Mouse (Mus musculus): ENCODE results near the gene Zdhhc18. TPM values are rescaled to one million over a fixed set of nuclear protein-coding genes. Genes with fewer than 3 reads are reported as not detected.
"Not testable (repeated sequence)": the region's sequence is repeated elsewhere in the genome, so short reads cannot be mapped to it uniquely, and the experiment has no call there.

Gene Zdhhc18
- total RNA-seq, 2 experiments from 2014 or later: 18.2 to 26.4 TPM

- no peak for DNase-seq
- intact Hi-C loops (cut with DNase I; ENCODE audit: low total_unique reads): loop anchor here (2.0 to 5.0 kb wide), 4 partner anchors 83 to 165 kb away; no protein-coding TSS in a partner anchor
Observed at GRCm38 (mm10) chr4:133669652-133670210, 19.8 kb upstream of the Zdhhc18 start.

- peak; percentile 75 for DNase-seq
- intact Hi-C loops (cut with DNase I; ENCODE audit: low total_unique reads): loop anchor here (2.0 kb wide), 1 partner anchor 166 kb away; no protein-coding TSS in a partner anchor
Observed at GRCm38 (mm10) chr4:133668537-133668936, 18.6 kb upstream of the Zdhhc18 start.

DNA sequence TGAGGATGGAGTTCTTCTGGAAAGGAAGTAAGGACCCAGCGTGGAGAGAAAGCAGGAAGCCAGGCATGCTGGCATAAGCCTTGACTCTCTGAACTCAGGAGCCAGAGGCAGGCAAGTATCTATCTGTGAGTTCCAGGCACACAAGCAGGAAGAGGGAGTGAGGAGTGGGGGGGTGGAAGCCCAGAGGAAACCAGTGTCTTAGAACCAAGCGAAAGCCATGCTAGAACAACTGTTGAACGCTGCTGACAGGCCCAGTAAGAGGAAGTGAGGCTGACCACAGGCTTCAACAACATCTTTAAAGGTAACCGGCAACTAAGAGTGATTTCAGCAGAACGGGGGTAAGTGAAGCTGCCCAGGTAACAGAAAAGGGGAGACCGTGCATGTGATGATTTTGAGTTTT is 16.2 kb upstream of the Zdhhc18 start:
- no peak for DNase-seq
- intact Hi-C loops (cut with DNase I; ENCODE audit: low total_unique reads): no loop called here

- peak; percentile 45 for DNase-seq
- intact Hi-C loops (cut with DNase I; ENCODE audit: low total_unique reads): no loop called here
Observed at GRCm38 (mm10) chr4:133665118-133665517, 15.2 kb upstream of the Zdhhc18 start.

- no peak for DNase-seq
- intact Hi-C loops (cut with DNase I; ENCODE audit: low total_unique reads): no loop called here
Observed at GRCm38 (mm10) chr4:133662945-133663344, 13.0 kb upstream of the Zdhhc18 start.

- intact Hi-C loops (cut with DNase I; ENCODE audit: low total_unique reads): no loop called here
Observed at GRCm38 (mm10) chr4:133662421-133662820, 12.5 kb upstream of the Zdhhc18 start.

GRCm38 (mm10) chr4:133660193-133661155 is 10.5 kb upstream of the Zdhhc18 start:
- peak; percentile 88 for DNase-seq
- intact Hi-C loops (cut with DNase I; ENCODE audit: low total_unique reads): no loop called here

More at GRCm38 (mm10) chr4:133662421-133662820, 12.5 kb upstream of the Zdhhc18 start:
- no peak for DNase-seq

GRCm38 (mm10) chr4:133659497-133660192 is 9.7 kb upstream of the Zdhhc18 start:
- intact Hi-C loops (cut with DNase I; ENCODE audit: low total_unique reads): no loop called here

DNA sequence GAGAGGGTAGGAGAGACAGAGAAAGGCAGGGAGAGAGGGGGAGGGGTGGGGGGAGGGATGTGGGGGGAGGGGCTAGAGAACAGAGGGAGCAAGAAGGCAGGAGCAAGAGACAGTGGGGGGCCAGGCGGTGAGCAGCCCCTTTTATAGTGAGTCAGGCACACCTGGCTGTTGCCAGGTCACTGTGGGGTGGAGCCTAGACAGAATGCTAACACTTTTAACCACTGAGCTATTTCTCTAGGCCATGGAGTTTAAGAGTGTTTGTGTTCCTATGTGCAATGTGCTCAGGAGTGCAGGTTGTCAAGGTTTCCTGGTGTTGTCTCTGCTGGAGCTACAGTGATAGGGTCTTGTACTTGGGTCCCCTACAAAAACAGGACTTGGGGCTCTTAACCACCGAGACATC is 8.8 kb upstream of the Zdhhc18 start:
- no peak for DNase-seq
- intact Hi-C loops (cut with DNase I; ENCODE audit: low total_unique reads): no loop called here

More at GRCm38 (mm10) chr4:133659497-133660192, 9.7 kb upstream of the Zdhhc18 start:
- DNase-seq: peak; percentile 69

DNA sequence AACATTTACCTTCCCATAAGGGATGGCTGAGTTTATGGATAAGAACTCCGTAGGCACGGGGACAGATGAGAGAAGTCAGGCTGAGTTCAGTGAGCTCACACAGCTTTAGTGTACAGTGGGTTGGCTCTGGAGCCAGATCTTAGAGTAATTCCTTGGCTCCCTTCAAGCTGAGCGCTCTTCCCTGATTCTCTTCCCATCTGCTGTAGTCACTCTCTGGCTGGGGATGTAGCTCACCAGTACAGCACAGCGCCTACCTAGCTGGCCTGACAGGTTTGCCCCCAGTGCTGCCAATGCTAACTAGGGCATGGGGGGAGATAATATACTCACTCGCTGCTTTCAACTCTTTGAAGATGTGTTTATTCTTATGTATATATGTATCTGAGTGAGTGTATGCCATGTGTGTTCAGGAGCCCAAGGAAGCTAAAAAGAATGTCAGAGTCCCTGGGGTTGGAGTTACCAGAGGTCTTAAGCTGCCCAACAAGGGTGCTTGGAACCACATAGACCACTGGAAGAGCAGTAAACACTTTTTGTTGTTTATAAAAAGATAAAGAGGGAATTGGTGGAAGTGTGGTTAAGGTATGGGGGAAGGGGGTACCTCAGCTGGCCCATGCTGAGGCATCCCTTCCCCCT is 8.0 kb upstream of the Zdhhc18 start:
- no peak for DNase-seq
- intact Hi-C loops (cut with DNase I; ENCODE audit: low total_unique reads): no loop called here

DNA sequence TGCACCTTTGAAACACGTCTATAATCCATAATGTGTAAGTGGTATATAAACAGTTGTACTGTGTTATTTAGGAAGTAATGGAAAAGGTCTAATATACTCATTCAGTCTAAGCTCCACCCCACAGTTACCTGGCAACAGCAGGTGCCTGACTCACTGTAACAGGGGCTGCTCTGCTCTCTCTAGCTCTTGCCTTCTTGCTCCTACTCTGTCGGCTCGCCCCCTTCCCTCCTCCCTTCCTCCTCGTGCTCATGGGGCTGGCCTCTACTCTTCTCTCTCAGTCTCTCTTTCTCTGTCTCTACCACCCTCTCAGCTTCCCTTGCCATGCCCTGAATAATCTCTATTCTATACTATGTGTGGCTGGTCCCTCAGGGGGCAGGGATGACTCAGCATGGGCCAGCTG is 7.0 kb upstream of the Zdhhc18 start:
- DNase-seq: no peak
- intact Hi-C loops (cut with DNase I; ENCODE audit: low total_unique reads): no loop called here

- DNase-seq: no peak
- intact Hi-C loops (cut with DNase I; ENCODE audit: low total_unique reads): no loop called here
Observed at GRCm38 (mm10) chr4:133656294-133656693, 6.3 kb upstream of the Zdhhc18 start.

DNA sequence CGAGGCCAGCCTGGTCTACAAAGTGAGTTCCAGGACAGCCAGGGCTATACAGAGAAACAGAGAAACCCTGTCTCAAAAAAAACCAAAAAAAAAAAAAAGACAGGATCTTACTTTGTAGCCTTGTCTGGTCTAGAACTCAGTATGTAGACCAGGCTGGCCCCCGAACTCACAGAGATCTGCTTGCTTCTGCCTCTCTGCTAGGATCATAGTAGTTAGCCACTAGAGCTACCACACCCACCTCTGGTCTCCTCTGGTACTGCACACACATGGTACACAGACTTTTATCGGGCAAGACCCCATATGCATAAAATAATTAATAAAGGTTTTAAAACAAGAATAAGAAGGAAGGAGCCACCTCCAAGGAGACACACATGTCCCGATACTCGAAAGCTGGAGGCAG is 4.1 kb upstream of the Zdhhc18 start:
- DNase-seq; intact Hi-C loops (cut with DNase I; ENCODE audit: low total_unique reads): not testable (repeated sequence)

DNA sequence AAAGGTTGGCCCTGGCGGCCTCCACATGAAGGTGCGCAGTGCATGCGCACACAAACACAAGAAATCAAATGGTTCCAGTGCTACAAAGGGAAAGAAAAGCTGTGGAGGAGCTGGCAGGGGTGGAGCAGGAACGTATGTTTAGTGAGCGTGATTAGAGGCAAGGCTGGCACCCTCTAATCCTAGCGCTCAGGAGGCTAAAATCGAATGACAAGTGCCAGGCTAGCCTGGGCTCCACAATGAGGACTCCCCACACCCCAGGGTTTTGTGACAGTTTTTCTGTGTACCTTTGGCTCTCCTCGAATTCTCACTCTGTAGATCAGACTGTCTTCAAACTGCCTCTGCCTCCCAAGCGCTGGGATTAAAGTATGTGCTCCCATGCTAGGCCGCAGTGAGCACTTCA is 2.8 kb upstream of the Zdhhc18 start:
- intact Hi-C loops (cut with DNase I; ENCODE audit: low total_unique reads): no loop called here
- no peak for DNase-seq

- no peak for DNase-seq
- intact Hi-C loops (cut with DNase I; ENCODE audit: low total_unique reads): no loop called here
Observed at GRCm38 (mm10) chr4:133651986-133652385, 2.0 kb upstream of the Zdhhc18 start.

GRCm38 (mm10) chr4:133651445-133651844 is 1.5 kb upstream of the Zdhhc18 start:
- no peak for DNase-seq
- intact Hi-C loops (cut with DNase I; ENCODE audit: low total_unique reads): no loop called here

GRCm38 (mm10) chr4:133649464-133649863 is 490 bp downstream of the Zdhhc18 start:
- intact Hi-C loops (cut with DNase I; ENCODE audit: low total_unique reads): loop anchor here (5.0 kb wide), 1 partner anchor 52 kb away; no protein-coding TSS in a partner anchor
- DNase-seq: not testable (repeated sequence)

- DNase-seq: no peak
- intact Hi-C loops (cut with DNase I; ENCODE audit: low total_unique reads): loop anchor here (5.0 kb wide), 1 partner anchor 48 kb away; no protein-coding TSS in a partner anchor
Observed at GRCm38 (mm10) chr4:133645680-133646079, 4.3 kb downstream of the Zdhhc18 start.

- DNase-seq: no peak
- intact Hi-C loops (cut with DNase I; ENCODE audit: low total_unique reads): loop anchor here (5.0 kb wide), 1 partner anchor 48 kb away; no protein-coding TSS in a partner anchor
Observed at GRCm38 (mm10) chr4:133645195-133645594, 4.8 kb downstream of the Zdhhc18 start.
